Mouse (Mus musculus) embryonic fibroblast, embryonic 13.5 days (primary cell): Measurements from ENCODE around the gene Gemin7. TPM values are rescaled to one million over a fixed set of nuclear protein-coding genes. Genes with fewer than 3 reads are reported as not detected.

Experiments used
- H3K27ac ChIP-seq: 2 replicates; pipeline ENCODE4 v1.5.1; 2012; ENCODE audit warnings: low read length, control low read depth, inconsistent platforms; ENCODE audit not compliant: insufficient read depth
- H3K4me1 ChIP-seq: 2 replicates; pipeline ENCODE4 v1.6.1; 2011; ENCODE audit warnings: low read length; ENCODE audit not compliant: control insufficient read depth, insufficient read depth
- H3K4me3 ChIP-seq: 2 replicates; pipeline ENCODE4 v1.5.1; 2011; ENCODE audit warnings: mild to moderate bottlenecking, control low read depth, low read length; ENCODE audit not compliant: insufficient read depth
- CTCF ChIP-seq: IDR thresholded peaks from 2 replicates; pipeline ENCODE4 v1.5.1; 2011; ENCODE audit warnings: mild to moderate bottlenecking, control low read depth, low read length, moderate library complexity, borderline replicate concordance; ENCODE audit not compliant: insufficient read depth
- POLR2A ChIP-seq: IDR thresholded peaks from 2 replicates; pipeline ENCODE4 v1.6.1; 2011; ENCODE audit warnings: low read depth, mild to moderate bottlenecking, control low read depth, low read length, moderate library complexity
- polyA plus RNA-seq: library from polyadenylated mRNA; stranded (reverse); fragments of >200 nt; gene quantifications from 2 replicates; pipeline ENCODE4 v1.2.4, GENCODE M21; 2011; ENCODE audit warnings: low read depth; ENCODE audit not compliant: missing spikeins, insufficient read length

The Gemin7 gene
- polyA plus RNA-seq, 1 experiment = 52.6 TPM

DNA sequence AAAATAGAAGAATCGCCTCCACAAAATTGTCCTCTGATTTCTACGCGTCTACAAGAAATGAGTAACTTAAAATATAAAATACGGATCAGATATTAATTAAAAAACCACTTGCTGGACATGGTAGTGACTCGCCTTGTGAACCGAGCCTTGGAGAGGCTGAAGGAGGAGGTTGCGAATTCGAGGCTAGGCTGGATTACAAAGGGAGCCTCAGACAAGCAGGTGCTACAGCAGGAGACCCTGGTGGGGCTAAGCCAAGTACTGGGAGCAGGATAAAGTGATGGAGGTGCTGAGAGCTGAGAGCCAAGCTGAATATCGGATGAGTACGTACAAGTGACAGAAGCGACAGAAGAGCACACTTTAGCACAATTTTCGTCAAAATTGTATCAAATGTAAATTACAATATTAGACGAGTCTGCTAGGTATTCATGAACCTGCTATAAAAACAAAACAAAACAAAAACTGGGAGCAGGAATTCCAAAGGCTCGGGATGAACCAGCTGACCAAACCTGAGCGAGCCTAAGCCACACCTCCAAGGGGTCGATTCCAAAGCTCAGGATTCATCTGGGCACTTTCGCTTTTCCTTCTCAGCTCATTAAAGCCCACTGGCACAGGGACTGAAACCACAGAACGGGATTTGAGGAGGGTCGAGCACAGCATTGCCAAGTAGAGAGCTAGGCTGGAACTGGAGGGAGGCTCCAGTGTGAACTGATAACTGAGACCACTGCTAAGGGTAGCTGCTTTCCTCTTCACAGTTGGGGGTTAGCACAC is 14.6 kb downstream of the Gemin7 start, which contains the start of gene Ppp1r37:
TSS of gene Ppp1r37 (minus strand) at position 434 of the 768 bp plus-strand sequence.
- Histone ChIP-seq H3K4me1 (peaks cover 3% of the 10 kb centered on the region; the same call in 1 of the 2 replicates), H3K4me3 (peak within 1 kb of the TSS; percentile 99), H3K27ac (peak within 1 kb of the TSS; percentile 88)
- peak; percentile 31 for TF ChIP-seq POLR2A
- no peak for TF ChIP-seq CTCF

DNA sequence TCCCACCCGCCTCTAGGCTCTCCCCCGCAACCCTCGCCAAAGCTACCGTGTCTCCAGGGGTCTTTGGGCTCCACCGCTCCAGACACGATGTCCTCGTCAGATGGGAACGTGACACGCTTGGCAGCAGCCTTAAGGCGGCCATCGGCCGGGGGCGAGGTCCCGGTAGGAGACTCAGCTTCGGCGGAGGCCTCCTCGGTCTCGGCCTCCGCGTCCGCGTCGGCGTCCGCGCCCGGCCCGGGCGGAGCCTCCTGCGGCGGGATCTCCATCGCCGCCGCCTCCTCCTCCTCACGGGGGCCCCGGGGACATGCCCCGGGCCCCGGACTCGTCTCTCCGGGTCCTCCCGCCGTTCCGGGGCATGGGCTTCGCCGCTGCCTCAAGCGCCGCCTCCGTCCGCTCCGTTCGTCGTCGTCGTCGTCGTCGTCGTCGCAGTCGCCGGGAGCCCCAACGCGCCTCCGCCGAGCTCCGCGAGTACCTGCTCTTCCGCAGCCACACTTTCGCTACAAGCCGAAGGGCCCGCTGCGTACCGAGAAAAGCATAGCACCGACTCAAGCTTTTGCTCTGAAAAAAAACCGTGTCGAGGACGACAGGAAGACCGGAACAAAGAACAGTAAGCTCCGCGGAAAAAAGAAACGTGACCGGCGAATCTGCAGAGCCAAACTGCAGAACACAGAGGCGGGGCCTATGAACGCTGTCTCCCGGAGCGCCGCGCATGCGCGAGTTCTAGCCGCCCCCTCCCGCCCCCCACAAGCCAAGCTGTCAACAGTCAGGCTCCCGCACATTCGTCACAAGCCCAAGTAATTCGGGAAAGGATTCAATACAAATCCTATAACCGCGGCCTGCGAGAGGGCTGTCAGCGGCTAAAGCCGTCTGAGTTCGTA is 15.4 kb downstream of the Gemin7 start:
- TF ChIP-seq CTCF = no peak
- peak; percentile 53 for TF ChIP-seq POLR2A
- H3K4me1 ChIP-seq = peaks cover 3% of the 10 kb centered on the region; the same call in 1 of the 2 replicates
- peak overlapping the region; percentile 99 for H3K4me3 ChIP-seq
- H3K27ac ChIP-seq = peak overlapping the region; percentile 88

DNA sequence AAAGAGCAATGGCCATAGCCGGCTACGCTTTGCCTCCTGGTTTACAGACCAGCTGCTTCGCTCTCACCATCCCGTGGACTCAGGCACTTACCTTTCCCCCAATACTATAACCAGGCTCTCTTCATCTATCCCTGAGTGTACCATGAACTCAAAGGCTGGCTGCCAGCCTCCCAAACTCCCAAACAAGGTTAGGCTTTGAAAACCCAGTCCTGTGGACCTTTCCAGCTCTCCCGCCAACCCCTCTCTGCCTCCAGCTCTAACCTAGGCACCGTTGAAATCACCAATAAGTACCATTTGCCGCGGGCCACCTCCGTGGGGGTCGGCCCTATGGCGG is 16.0 kb downstream of the Gemin7 start:
- Histone ChIP-seq H3K4me3 (peak overlapping the region; percentile 99), H3K4me1 (peaks cover 3% of the 10 kb centered on the region; the same call in 1 of the 2 replicates), H3K27ac (peak overlapping the region; percentile 88)
- TF ChIP-seq CTCF (no peak), POLR2A (no peak)

GRCm38 (mm10) chr7:19560491-19561260 is 16.7 kb downstream of the Gemin7 start:
- H3K27ac ChIP-seq = no peak overlapping the region
- TF ChIP-seq POLR2A (no peak), CTCF (no peak)
- H3K4me3 ChIP-seq = peak overlapping the region; percentile 99
- peaks cover 3% of the 10 kb centered on the region; the same call in 1 of the 2 replicates for H3K4me1 ChIP-seq

DNA sequence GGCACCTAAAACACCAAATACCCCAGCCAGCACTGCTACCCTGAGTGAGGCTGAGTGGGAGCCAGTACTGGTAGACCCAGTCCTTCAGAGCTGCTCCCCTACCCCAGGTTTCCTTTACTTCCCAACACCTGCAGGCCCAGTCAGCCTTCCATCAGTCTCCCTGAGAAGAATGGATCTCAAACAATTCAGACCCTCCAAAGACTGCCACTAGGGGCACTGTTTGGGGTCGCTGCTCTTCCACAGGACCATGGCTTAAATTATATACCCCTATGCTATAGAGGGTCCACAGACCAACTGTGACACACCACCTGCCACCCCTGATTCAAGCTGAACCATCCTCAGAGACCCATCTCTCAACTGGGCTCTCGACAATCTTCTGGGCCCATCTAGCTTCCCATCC is 18.4 kb downstream of the Gemin7 start:
- no peak overlapping the region for H3K4me3 ChIP-seq

GRCm38 (mm10) chr7:19557982-19558900 is 19.2 kb downstream of the Gemin7 start:
- peaks cover 3% of the 10 kb centered on the region; the same call in 1 of the 2 replicates for H3K4me1 ChIP-seq
- no peak overlapping the region for H3K27ac ChIP-seq
- TF ChIP-seq POLR2A (no peak), CTCF (no peak)
- H3K4me3 ChIP-seq = no peak overlapping the region

More for the DNA sequence above, 18.4 kb downstream of the Gemin7 start:
- Histone ChIP-seq H3K27ac (no peak overlapping the region), H3K4me1 (peaks cover 3% of the 10 kb centered on the region; the same call in 1 of the 2 replicates)
- TF ChIP-seq CTCF (no peak), POLR2A (no peak)

GRCm38 (mm10) chr7:19557086-19557485 is 20.3 kb downstream of the Gemin7 start:
- no peak overlapping the region for H3K27ac ChIP-seq
- no peak for TF ChIP-seq POLR2A
- TF ChIP-seq CTCF = no peak
- H3K4me1 ChIP-seq = peaks cover 3% of the 10 kb centered on the region; the same call in 1 of the 2 replicates

DNA sequence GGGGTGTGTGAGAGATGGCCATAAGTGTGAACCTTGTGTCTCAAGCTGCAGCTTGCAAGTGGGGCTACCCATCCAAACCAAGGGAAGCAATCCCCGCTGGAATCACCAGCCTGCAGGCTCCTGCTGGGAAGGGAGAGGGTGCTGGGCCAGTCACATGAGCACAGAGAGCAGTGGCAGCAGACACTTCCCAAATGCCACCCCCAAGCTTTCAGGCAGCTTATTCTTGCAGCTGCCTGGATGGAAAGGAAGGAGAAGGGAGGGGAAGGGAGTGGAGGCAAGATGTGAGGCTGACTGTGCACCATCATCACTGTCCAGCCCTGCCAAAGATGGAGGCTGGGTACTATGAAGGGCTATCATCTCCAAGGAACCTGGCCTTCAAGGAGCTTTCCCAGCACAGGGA is 23.2 kb downstream of the Gemin7 start:
- H3K27ac ChIP-seq = no peak overlapping the region
- TF ChIP-seq CTCF = no peak

More at GRCm38 (mm10) chr7:19557086-19557485, 20.3 kb downstream of the Gemin7 start:
- H3K4me3 ChIP-seq = no peak overlapping the region

More for the DNA sequence above, 23.2 kb downstream of the Gemin7 start:
- H3K4me3 ChIP-seq = no peak overlapping the region
- no peaks in the 10 kb centered on the region for H3K4me1 ChIP-seq
